Comparison of ENCODE assay signal across 8 mouse cellular contexts in the genomic region with DNA sequence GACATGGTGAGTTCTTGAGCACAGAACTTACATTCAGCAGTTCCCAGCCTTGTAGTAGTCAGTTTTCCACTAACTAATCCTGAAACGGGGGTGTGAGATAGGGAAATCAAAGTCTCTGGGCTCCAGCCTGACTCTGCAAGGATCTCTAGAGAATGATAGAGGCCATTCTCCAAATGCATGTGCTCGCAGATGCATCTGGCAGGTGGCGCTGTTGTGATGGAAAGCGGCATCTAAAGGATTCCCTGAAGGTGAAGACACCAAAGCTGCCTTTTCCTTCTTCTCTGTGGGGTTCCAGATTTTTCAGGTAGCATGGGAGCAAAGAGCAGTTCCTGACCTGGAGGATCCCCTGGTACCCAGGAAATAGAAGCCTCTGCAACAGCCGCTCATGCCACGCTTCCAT. TPM values are rescaled to one million over a fixed set of nuclear protein-coding genes. Genes with fewer than 3 reads are reported as not detected.
DNase-seq lines count a peak whose midpoint lies in the region; ATAC-seq lines count a peak whose summit lies in the region.

No protein-coding gene starts in this region.

- intact Hi-C loops in heart, postnatal 10 days (cut with DNase I), result loop anchor here (2.0 to 5.0 kb wide), 2 partner anchors 95 to 147 kb away; a partner anchor contains a TSS

- peak; percentile 50 to 86 for DNase-seq in adrenal gland, adult (ENCODE audit: inconsistent age in 2 of 2, low spot score in 1 of 2)
- no peak for DNase-seq in adrenal gland, adult 8-10 months
- DNase-seq in R1 (ENCODE audit: low read depth, low spot score), result peak; percentile 81
- DNase-seq in embryo, embryonic 10 days (ENCODE audit: low spot score), result peak; percentile 79
- peak; percentile 74 to 82 for DNase-seq in heart, postnatal 10 days
- DNase-seq in layer of hippocampus, postnatal 10 days (ENCODE audit: low spot score in 2 of 2), result peak; percentile 77 to 80
- peak; percentile 83 for DNase-seq in right cerebral cortex, postnatal 4 days

- ATAC-seq in megakaryocyte-erythroid progenitor cell, adult 5-6 weeks (replicated peaks; ENCODE audit: low FRiP score, low TSS enrichment, poor library complexity, severe bottlenecking), result peak; percentile 64; the same call in 1 of the 2 replicates

RNA-seq across cellular contexts. Expression of a gene that starts 23.0 kb away (rescaled TPM):
- total RNA-seq in adrenal gland, adult 8-10 months (2022), result under 1 TPM in 1 of 4 experiments, not detected in 3; 0.26 TPM
- not detected for total RNA-seq in heart, postnatal 10 days (2021)
- total RNA-seq in layer of hippocampus, postnatal 10 days (2021), result not detected
- not detected in 2 replicates for total RNA-seq in megakaryocyte-erythroid progenitor cell, adult 5-6 weeks (2014; fragmentation: Nextera tagmentation)
- not detected in 2 replicates for total RNA-seq in megakaryocyte-erythroid progenitor cell, adult 5-6 weeks (2017)

RNA-seq across cellular contexts. Expression of a gene that starts 33.3 kb away (rescaled TPM):
- 10 to 100 TPM in 2 of 4 experiments, 1 to 10 TPM in 2; 5.8 to 19.1 (median 10.4) TPM for total RNA-seq in adrenal gland, adult 8-10 months (2022)
- total RNA-seq in heart, postnatal 10 days (2021), result 10 to 100 TPM; 21.0 to 26.1 TPM
- total RNA-seq in layer of hippocampus, postnatal 10 days (2021), result 10 to 100 TPM; 19.6 to 20.9 TPM
- 0.22 and 0.54 TPM in 2 replicates for total RNA-seq in megakaryocyte-erythroid progenitor cell, adult 5-6 weeks (2014; fragmentation: Nextera tagmentation)
- total RNA-seq in megakaryocyte-erythroid progenitor cell, adult 5-6 weeks (2017), result 0.11 TPM in 1 of 2 replicates, not detected in the other

RNA-seq across cellular contexts. Expression of a gene that starts 34.8 kb away (rescaled TPM):
- total RNA-seq in adrenal gland, adult 8-10 months (2022), result under 1 TPM; 0.09 to 0.31 (median 0.26) TPM
- total RNA-seq in heart, postnatal 10 days (2021), result 100 to 1,000 TPM; 320 to 351 TPM
- total RNA-seq in layer of hippocampus, postnatal 10 days (2021), result under 1 TPM; 0.85 to 0.96 TPM
- not detected in 2 replicates for total RNA-seq in megakaryocyte-erythroid progenitor cell, adult 5-6 weeks (2014; fragmentation: Nextera tagmentation)
- total RNA-seq in megakaryocyte-erythroid progenitor cell, adult 5-6 weeks (2017), result not detected in 2 replicates

RNA-seq across cellular contexts. Expression of a gene that starts 59.4 kb away (rescaled TPM):
- under 1 TPM in 1 of 4 experiments, not detected in 3; 0.37 TPM for total RNA-seq in adrenal gland, adult 8-10 months (2022)
- not detected for total RNA-seq in heart, postnatal 10 days (2021)
- total RNA-seq in layer of hippocampus, postnatal 10 days (2021), result 1 to 10 TPM; 1.0 to 1.2 TPM
- not detected in 2 replicates for total RNA-seq in megakaryocyte-erythroid progenitor cell, adult 5-6 weeks (2014; fragmentation: Nextera tagmentation)
- total RNA-seq in megakaryocyte-erythroid progenitor cell, adult 5-6 weeks (2017), result not detected in 2 replicates

Comparison
In these comparisons a context has a peak if more than half of its experiments do, and no peak if none do; other contexts are left out.
1. RNA of a gene that starts 33.3 kb away (total RNA-seq): 21.0 to 26.1 TPM in heart, postnatal 10 days, 19.6 to 20.9 TPM in layer of hippocampus, postnatal 10 days and 5.8 to 19.1 TPM in adrenal gland, adult 8-10 months; 0.11 to 0.54 TPM in megakaryocyte-erythroid progenitor cell, adult 5-6 weeks; every median in the first group is over 4 times any median in the second.
2. RNA of a gene that starts 34.8 kb away (total RNA-seq): 320 to 351 TPM in heart, postnatal 10 days; 0.85 to 0.96 TPM in layer of hippocampus, postnatal 10 days, 0.09 to 0.31 TPM in adrenal gland, adult 8-10 months and not detected in megakaryocyte-erythroid progenitor cell, adult 5-6 weeks; every median in the first group is over 100 times any median in the second.